Mouse (Mus musculus): ENCODE results near the gene Mapk7.

Gene Mapk7

GRCm38 (mm10) chr11:61441670-61442069 lies 52.5 kb downstream of the Mapk7 start:
- Histone ChIP-seq H3K4me1 (replicated peaks; ENCODE audit: low read depth, low read length) (peaks cover 3% of the 10 kb centered on the region; the same call in 1 of the 2 replicates), H3K27me3 (ENCODE audit: insufficient read depth, low read length) (peaks cover 11% of the 10 kb centered on the region), H3K9me3 (ENCODE audit: low read length) (no peaks in the 10 kb centered on the region), H3K36me3 (ENCODE audit: insufficient read depth, low read length) (no peaks in the 10 kb centered on the region), H3K4me3 (replicated peaks; ENCODE audit: low read length) (no peak overlapping the region)
- TF ChIP-seq CTCF (conservative IDR thresholded peaks at IDR 0.05; ENCODE audit: low read length) (no peak), NANOG (IDR thresholded peaks at IDR 0.05; ENCODE audit: borderline replicate concordance, low read length) (no peak)

DNA sequence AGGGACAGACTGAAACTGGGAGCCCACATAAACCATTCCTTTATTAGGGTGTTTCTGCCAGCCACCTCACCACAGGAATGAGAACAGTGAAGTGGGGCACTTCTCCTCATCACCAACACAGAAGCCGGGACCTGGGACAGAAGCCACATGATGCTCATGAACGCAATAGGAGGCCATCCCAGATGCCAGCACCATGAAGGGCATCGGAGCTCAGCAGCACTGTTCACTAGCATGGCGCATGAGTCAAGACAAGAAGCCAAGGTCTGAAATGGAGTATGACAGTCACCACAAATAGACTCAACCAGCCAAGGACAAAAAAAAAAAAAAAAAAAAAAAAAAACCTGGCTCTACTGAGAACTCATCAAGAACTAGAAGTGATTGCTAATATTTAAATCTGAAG lies 53.8 kb downstream of the Mapk7 start:
- Histone ChIP-seq H3K27me3 (ENCODE audit: insufficient read depth, low read length) (peaks cover 11% of the 10 kb centered on the region), H3K36me3 (ENCODE audit: insufficient read depth, low read length) (no peaks in the 10 kb centered on the region), H3K4me1 (replicated peaks; ENCODE audit: low read depth, low read length) (no peaks in the 10 kb centered on the region), H3K9me3 (ENCODE audit: low read length) (no peaks in the 10 kb centered on the region), H3K4me3 (replicated peaks; ENCODE audit: low read length) (no peak overlapping the region)
- TF ChIP-seq NANOG (IDR thresholded peaks at IDR 0.05; ENCODE audit: borderline replicate concordance, low read length) (no peak), POU5F1 (IDR thresholded peaks at IDR 0.05; ENCODE audit: borderline replicate concordance, low read length) (no peak), CTCF (conservative IDR thresholded peaks at IDR 0.05; ENCODE audit: low read length) (no peak)

DNA sequence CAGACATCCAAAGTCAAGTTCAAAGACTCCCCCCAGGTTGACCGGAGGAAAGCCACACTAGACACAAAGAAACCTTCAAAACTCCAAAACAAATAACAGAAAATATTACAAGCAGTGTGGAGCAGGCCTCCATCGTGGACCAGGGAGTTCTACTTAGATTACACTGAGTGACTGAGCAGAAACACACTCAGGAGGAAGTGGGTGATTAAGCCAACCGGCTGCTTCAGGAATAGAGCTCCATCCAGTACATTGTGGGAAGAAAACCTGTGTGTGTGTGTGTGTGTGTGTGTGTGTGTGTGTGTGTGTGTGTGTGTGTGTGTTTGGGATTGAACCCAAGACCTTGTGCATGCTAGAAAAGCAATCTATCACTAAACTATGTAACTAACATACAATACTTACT lies 55.0 kb downstream of the Mapk7 start:
- no peak for TF ChIP-seq CTCF (conservative IDR thresholded peaks at IDR 0.05; ENCODE audit: low read length)
- Histone ChIP-seq H3K4me1 (replicated peaks; ENCODE audit: low read depth, low read length) (peaks cover 4% of the 10 kb centered on the region), H3K27me3 (ENCODE audit: insufficient read depth, low read length) (peaks cover 8% of the 10 kb centered on the region; the same call in 1 of the 2 replicates), H3K9me3 (ENCODE audit: low read length) (no peaks in the 10 kb centered on the region), H3K36me3 (ENCODE audit: insufficient read depth, low read length) (no peaks in the 10 kb centered on the region), H3K4me3 (replicated peaks; ENCODE audit: low read length) (no peak overlapping the region)
